Mouse (Mus musculus) liver, postnatal 0 days (tissue): ENCODE measurements around the gene Htr5a.

Source experiments
- CTCF ChIP-seq: sonication (generic); IDR thresholded peaks from 2 replicates; pipeline ENCODE4 v1.5.1; 2016; ENCODE audit warnings: antibody characterized with exemption, low read depth
- EP300 ChIP-seq: IDR thresholded peaks from 2 replicates; pipeline ENCODE4 v1.6.1; 2016; ENCODE audit warnings: antibody characterized with exemption, low read depth, mild to moderate bottlenecking

DNA sequence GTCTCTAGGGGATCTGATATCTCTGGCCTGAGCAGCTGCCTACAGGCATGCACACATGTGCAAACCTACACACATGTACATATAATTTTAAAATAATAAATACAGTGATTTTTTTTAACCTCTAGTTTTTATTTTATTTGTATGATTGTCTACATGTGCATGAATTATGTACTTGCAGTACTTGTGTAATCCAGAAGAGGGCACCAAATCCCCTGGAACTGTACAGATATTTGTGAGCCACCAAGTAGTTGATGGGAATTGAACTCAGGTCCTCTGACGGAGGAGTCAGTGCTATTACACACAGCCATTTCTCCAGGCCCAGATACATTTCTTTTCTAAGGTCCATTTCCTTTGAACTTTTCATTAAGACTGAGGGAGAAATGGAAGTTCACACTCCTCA is 12.3 kb downstream of the Htr5a start:
- TF ChIP-seq CTCF (peak; percentile 73), EP300 (no peak)
